Comparison of ENCODE assay signal across 8 mouse cellular contexts in the genomic region with DNA sequence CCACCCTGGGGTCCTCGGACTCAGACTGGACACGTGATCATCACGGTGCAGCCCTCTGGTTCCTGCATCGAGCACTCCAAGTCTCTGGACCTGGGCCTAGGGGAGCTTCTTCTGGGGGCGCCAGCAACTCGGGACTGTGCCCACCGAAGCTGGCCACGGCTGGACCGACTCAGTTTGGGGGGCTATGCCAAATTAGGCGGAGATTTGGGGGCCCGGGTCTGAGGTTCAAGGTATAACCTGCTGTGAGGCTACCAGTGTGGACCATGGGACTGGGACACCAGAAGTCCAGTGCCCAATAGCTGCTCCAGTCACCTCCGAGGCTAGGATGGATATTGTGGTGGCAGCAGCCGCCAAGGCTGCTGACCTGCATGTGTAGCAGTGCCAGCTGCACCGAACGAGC. TPM values are rescaled to one million over a fixed set of nuclear protein-coding genes. Genes with fewer than 3 reads are reported as not detected.
A peak's percentile ranks its signal among the peaks of the same experiment; 100 is the strongest.
DNase-seq lines count a peak whose midpoint lies in the region; ATAC-seq and TF ChIP-seq lines count a peak whose summit lies in the region.

No protein-coding gene starts in this region.

- H3K9ac ChIP-seq in heart, embryonic 12.5 days: peak overlapping the region; percentile 89
- H3K9ac ChIP-seq in hindbrain, embryonic 15.5 days: no peak overlapping the region
- H3K9ac ChIP-seq in midbrain, embryonic 13.5 days (replicated peaks): peak overlapping the region; percentile 67

- no peak for ATAC-seq in heart, embryonic 12.5 days (ENCODE audit: insufficient number of reproducible peaks, low FRiP score)
- ATAC-seq in hindbrain, embryonic 15.5 days (ENCODE audit: low FRiP score, low read depth): no peak
- 0 out of 2 replicates have a peak, but pooled peaks have one; percentile 22 for ATAC-seq in midbrain, embryonic 13.5 days
- ATAC-seq in CD4-positive, CD25-positive, alpha-beta regulatory T cell, adult 4 months: no peak

- peaks cover 26% of the 10 kb centered on the region for H3K36me3 ChIP-seq in heart, embryonic 12.5 days
- 0 out of 2 replicates have a peak, but pooled peaks cover 7% of the 10 kb centered on the region for H3K36me3 ChIP-seq in hindbrain, embryonic 15.5 days
- peaks cover 46% of the 10 kb centered on the region for H3K36me3 ChIP-seq in midbrain, embryonic 13.5 days

- no peak for DNase-seq in heart, postnatal 25 days (ENCODE audit: low spot score)
- no peak for DNase-seq in adrenal gland, adult (ENCODE audit: inconsistent age in 2 of 2, low spot score in 1 of 2)
- no peak for DNase-seq in right cerebral cortex, adult 2 months (ENCODE audit: low spot score in 2 of 2)

- no peaks in the 10 kb centered on the region for H3K9me3 ChIP-seq in heart, embryonic 12.5 days (replicated peaks)
- no peaks in the 10 kb centered on the region for H3K9me3 ChIP-seq in hindbrain, embryonic 15.5 days
- no peaks in the 10 kb centered on the region for H3K9me3 ChIP-seq in midbrain, embryonic 13.5 days

- H3K4me1 ChIP-seq in heart, embryonic 12.5 days (replicated peaks): peaks cover 79% of the 10 kb centered on the region
- no peaks in the 10 kb centered on the region for H3K4me1 ChIP-seq in cortical plate, adult 2 months (ENCODE audit: control insufficient read depth, insufficient read depth, low read length)
- H3K4me1 ChIP-seq in hindbrain, embryonic 15.5 days (replicated peaks): peaks cover 27% of the 10 kb centered on the region
- H3K4me1 ChIP-seq in midbrain, embryonic 13.5 days (replicated peaks): peaks cover 55% of the 10 kb centered on the region

- H3K4me2 ChIP-seq in heart, embryonic 12.5 days: peak overlapping the region; percentile 72
- peak overlapping the region; percentile 75 for H3K4me2 ChIP-seq in hindbrain, embryonic 15.5 days
- H3K4me2 ChIP-seq in midbrain, embryonic 13.5 days (replicated peaks): peak overlapping the region; percentile 78

- intact Hi-C loops in heart, postnatal 25 days (cut with DNase I): no loop called here

- H3K27me3 ChIP-seq in heart, embryonic 12.5 days (replicated peaks): peaks cover 8% of the 10 kb centered on the region; the same call in 1 of the 2 replicates
- H3K27me3 ChIP-seq in hindbrain, embryonic 15.5 days: peaks cover 65% of the 10 kb centered on the region
- H3K27me3 ChIP-seq in midbrain, embryonic 13.5 days: peaks cover 86% of the 10 kb centered on the region

- no peak for TF ChIP-seq CTCF in cortical plate, adult 2 months (IDR thresholded peaks at IDR 0.05; ENCODE audit: extremely low read depth, insufficient read depth, low read length)

- H3K4me3 ChIP-seq in heart, embryonic 12.5 days: peak overlapping the region; percentile 76
- peak overlapping the region; percentile 43; the same call in 1 of the 2 replicates for H3K4me3 ChIP-seq in cortical plate, adult 2 months (ENCODE audit: insufficient read depth, low read length)
- H3K4me3 ChIP-seq in hindbrain, embryonic 15.5 days: peak overlapping the region; percentile 45
- H3K4me3 ChIP-seq in midbrain, embryonic 13.5 days (replicated peaks): peak overlapping the region; percentile 48

- TF ChIP-seq POLR2A in cortical plate, adult 2 months (IDR thresholded peaks at IDR 0.05; ENCODE audit: extremely low read depth, insufficient read depth, low read length): no peak

- H3K27ac ChIP-seq in heart, embryonic 12.5 days (ENCODE audit: poor library complexity, severe bottlenecking): no peak overlapping the region
- H3K27ac ChIP-seq in cortical plate, adult 2 months (ENCODE audit: insufficient read depth, low read length): no peak overlapping the region
- H3K27ac ChIP-seq in hindbrain, embryonic 15.5 days (replicated peaks): no peak overlapping the region
- H3K27ac ChIP-seq in midbrain, embryonic 13.5 days: no peak overlapping the region

- 60% methylated on average over 15 of the region's 15 CpGs for WGBS in heart, embryonic 12.5 days
- WGBS in hindbrain, embryonic 15.5 days: 57% methylated on average over 15 of the region's 15 CpGs
- WGBS in midbrain, embryonic 13.5 days: 54% methylated on average over 15 of the region's 15 CpGs

RNA-seq across cellular contexts. Expression of gene Tmem200b, which starts 0.8 kb away (rescaled TPM):
- polyA plus RNA-seq in heart, embryonic 12.5 days (2016; fragmentation: Nextera tagmentation; extraction: Ambion mirVana): 6.9 and 8.2 TPM in 2 replicates
- 1 to 10 TPM; 5.9 to 9.6 TPM for total RNA-seq in heart, postnatal 25 days (2021)
- polyA plus RNA-seq in cortical plate, adult 2 months (2012; rRNA removed): 6.2 and 9.0 TPM in 2 replicates
- 0.16 and 0.29 TPM in 2 replicates for polyA plus RNA-seq in hindbrain, embryonic 15.5 days (2015; fragmentation: Nextera tagmentation; extraction: Ambion mirVana)
- polyA plus RNA-seq in midbrain, embryonic 13.5 days (2015; fragmentation: Nextera tagmentation; extraction: Ambion mirVana): not detected in 2 replicates
- polyA plus RNA-seq in CD4-positive, CD25-positive, alpha-beta regulatory T cell, adult 4 months (2017; shearing (Covaris generic)): not detected

RNA-seq across cellular contexts. Expression of gene Srsf4, which starts 49.0 kb away (rescaled TPM):
- polyA plus RNA-seq in heart, embryonic 12.5 days (2016; fragmentation: Nextera tagmentation; extraction: Ambion mirVana): 86.1 and 87.1 TPM in 2 replicates
- total RNA-seq in heart, postnatal 25 days (2021): 10 to 100 TPM; 32.8 to 38.4 TPM
- 67.9 and 71.5 TPM in 2 replicates for polyA plus RNA-seq in cortical plate, adult 2 months (2012; rRNA removed)
- 101 and 103 TPM in 2 replicates for polyA plus RNA-seq in hindbrain, embryonic 15.5 days (2015; fragmentation: Nextera tagmentation; extraction: Ambion mirVana)
- polyA plus RNA-seq in midbrain, embryonic 13.5 days (2015; fragmentation: Nextera tagmentation; extraction: Ambion mirVana): 134 and 140 TPM in 2 replicates
- polyA plus RNA-seq in CD4-positive, CD25-positive, alpha-beta regulatory T cell, adult 4 months (2017; shearing (Covaris generic)): 10 to 100 TPM in 1 of 2 experiments, 1 to 10 TPM in 1; 6.7 to 13.2 TPM
